Mouse (Mus musculus) thymus, adult 2 months (tissue): Measurements from ENCODE around the gene Arf5. TPM values are rescaled to one million over a fixed set of nuclear protein-coding genes. Genes with fewer than 3 reads are reported as not detected.

Experiments
- DNase-seq: peaks from one replicate; pipeline ENCODE4 v3.0.0; 2021
- H3K27ac ChIP-seq: fragments of 200-500 bp; 2 replicates; pipeline ENCODE4 v1.5.1; 2012; ENCODE audit warnings: low read length, control low read depth; ENCODE audit not compliant: control insufficient read depth, insufficient read depth
- H3K27me3 ChIP-seq: fragments of 200-500 bp; 2 replicates; pipeline ENCODE4 v1.6.1; 2012; ENCODE audit warnings: mild to moderate bottlenecking, low read length, moderate library complexity, mixed read lengths; ENCODE audit not compliant: control insufficient read depth, insufficient read depth
- H3K36me3 ChIP-seq: fragments of 200-500 bp; 2 replicates; pipeline ENCODE4 v1.6.1; 2012; ENCODE audit warnings: mild to moderate bottlenecking, low read length, moderate library complexity; ENCODE audit not compliant: control insufficient read depth, insufficient read depth
- H3K4me1 ChIP-seq: fragments of 200-500 bp; replicated peaks from 2 replicates; pipeline ENCODE4 v1.6.1; 2012; ENCODE audit warnings: low read length; ENCODE audit not compliant: control insufficient read depth, insufficient read depth
- H3K4me3 ChIP-seq: fragments of 200-500 bp; 2 replicates; pipeline ENCODE4 v1.5.1; 2012; ENCODE audit warnings: mild to moderate bottlenecking, low read length, control low read depth, moderate library complexity; ENCODE audit not compliant: control insufficient read depth, insufficient read depth
- CTCF ChIP-seq: fragments of 200-500 bp; IDR thresholded peaks from 2 replicates; pipeline ENCODE4 v1.5.1; 2012; ENCODE audit warnings: mild to moderate bottlenecking, control low read depth, low read length, moderate library complexity, borderline replicate concordance; ENCODE audit not compliant: control insufficient read depth, poor library complexity, insufficient read depth; ENCODE audit errors: extremely low read depth
- POLR2A ChIP-seq: fragments of 200-500 bp; IDR thresholded peaks from 2 replicates; pipeline ENCODE4 v1.6.1; 2012; ENCODE audit warnings: mild to moderate bottlenecking, low read length, control low read depth, moderate library complexity; ENCODE audit not compliant: control insufficient read depth, poor library complexity, insufficient read depth; ENCODE audit errors: extremely low read depth
- WGBS: fragments of 180-500 bp; shearing (Covaris S2); methylation state at CpG from one replicate; pipeline ENCODE4 v1.1.7; 2018; 5-methylcytosine and 5-hydroxymethylcytosine counted together
- polyA plus RNA-seq: library from polyadenylated mRNA; depleted of rRNA; stranded (reverse); fragments of >200 nt; gene quantifications from 2 replicates; pipeline ENCODE4 v1.2.3, GENCODE M21; 2012

Arf5 gene
- polyA plus RNA-seq, 1 experiment, result 595 TPM

- Histone ChIP-seq H3K4me1 (peaks cover 20% of the 10 kb centered on the region), H3K4me3 (no peak within 1 kb of the TSS), H3K27me3 (no peaks in the 10 kb centered on the region), H3K27ac (peak within 1 kb of the TSS; percentile 70; the same call in 1 of the 2 replicates), H3K36me3 (peaks cover 5% of the 10 kb centered on the region; the same call in 1 of the 2 replicates)
- 61% methylated on average over 3 of the region's 3 CpGs for WGBS
- peak; percentile 70 for DNase-seq
- no peak for TF ChIP-seq CTCF
- TF ChIP-seq POLR2A, result no peak
Measured at GRCm38 (mm10) chr6:28427096-28427839, 3.9 kb downstream of the Arf5 start, which contains the start of gene Fscn3. TSS of gene Fscn3 (plus strand) at chr6:28427789.

DNA sequence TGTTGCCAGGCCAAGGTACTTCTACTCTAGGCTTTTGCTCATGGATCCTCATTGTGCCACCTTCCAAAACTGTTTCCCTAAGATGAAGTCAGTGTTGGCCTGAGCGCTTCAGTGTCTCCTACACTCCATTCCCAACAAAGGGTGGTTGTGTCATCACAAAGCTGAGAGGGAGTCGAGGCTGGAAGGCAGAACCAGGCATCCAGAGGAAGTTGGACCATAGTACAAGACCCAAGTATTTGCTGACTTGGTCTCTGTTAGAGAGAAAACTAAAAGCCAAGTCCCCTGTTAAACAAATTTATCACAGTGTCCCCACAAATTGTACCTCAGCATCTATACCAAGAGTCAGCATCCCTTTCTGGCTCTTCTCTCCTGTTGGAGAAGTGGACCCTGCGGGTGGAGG, 4.9 kb downstream of the Arf5 start, which contains the start of gene Gcc1:
Gene Gcc1 (minus strand): TSS at position 101 of the 400 bp plus-strand sequence.
- 95% methylated on average over 3 of the region's 3 CpGs for WGBS
- Histone ChIP-seq H3K36me3 (peaks cover 5% of the 10 kb centered on the region; the same call in 1 of the 2 replicates), H3K4me3 (no peak within 1 kb of the TSS), H3K4me1 (peaks cover 20% of the 10 kb centered on the region), H3K27me3 (no peaks in the 10 kb centered on the region), H3K27ac (no peak within 1 kb of the TSS)
- DNase-seq, result no peak
- TF ChIP-seq POLR2A (no peak), CTCF (no peak)

DNA sequence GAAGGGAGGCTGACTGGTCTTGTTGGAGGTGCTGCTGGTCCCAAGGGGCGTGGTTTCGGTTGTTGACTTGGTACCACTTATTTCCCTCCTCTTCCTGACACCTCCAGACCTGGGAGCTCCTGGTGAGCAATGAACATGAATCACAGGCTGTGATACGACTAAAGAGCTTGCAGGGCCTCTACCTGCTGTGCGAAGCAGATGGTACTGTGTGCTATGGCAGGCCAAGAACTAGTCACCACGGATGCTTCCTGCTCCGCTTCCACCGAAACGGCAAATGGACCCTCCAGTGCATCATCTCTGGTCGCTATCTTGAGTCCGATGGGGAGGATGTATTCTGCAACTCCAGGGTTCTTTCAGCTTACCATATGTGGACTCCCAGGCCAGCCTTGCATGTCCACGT, 6.5 kb downstream of the Arf5 start:
- Histone ChIP-seq H3K36me3 (peaks cover 5% of the 10 kb centered on the region; the same call in 1 of the 2 replicates), H3K4me1 (peaks cover 12% of the 10 kb centered on the region), H3K27me3 (no peaks in the 10 kb centered on the region), H3K27ac (no peak overlapping the region), H3K4me3 (no peak overlapping the region)
- DNase-seq, result no peak
- TF ChIP-seq CTCF (no peak), POLR2A (no peak)
- 97% methylated on average over 11 of the region's 11 CpGs for WGBS

GRCm38 (mm10) chr6:28430795-28431537, 7.6 kb downstream of the Arf5 start:
- WGBS, result 92% methylated on average over 10 of the region's 10 CpGs
- Histone ChIP-seq H3K27me3 (no peaks in the 10 kb centered on the region), H3K36me3 (peaks cover 3% of the 10 kb centered on the region; the same call in 1 of the 2 replicates), H3K27ac (no peak overlapping the region), H3K4me3 (no peak overlapping the region), H3K4me1 (peaks cover 11% of the 10 kb centered on the region)
- TF ChIP-seq CTCF (no peak), POLR2A (no peak)
- DNase-seq, result no peak

DNA sequence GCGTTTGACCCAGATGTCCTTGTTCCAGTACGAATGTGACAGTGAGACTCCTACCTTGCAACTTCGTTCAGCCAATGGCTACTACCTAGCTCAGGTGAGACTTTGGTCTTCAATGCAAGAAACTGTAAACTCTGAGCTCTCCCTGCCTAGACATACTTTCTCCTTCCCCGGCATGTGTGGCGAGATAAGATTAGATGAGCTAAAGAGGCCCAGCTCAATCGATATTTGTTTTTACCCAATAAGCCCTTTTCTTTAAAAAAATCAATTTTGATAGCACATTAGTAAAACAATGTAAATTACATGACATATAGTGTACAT, 8.1 kb downstream of the Arf5 start:
- 92% methylated on average over 6 of the region's 6 CpGs for WGBS
- no peak for TF ChIP-seq CTCF
- no peak for TF ChIP-seq POLR2A
- Histone ChIP-seq H3K27me3 (no peaks in the 10 kb centered on the region), H3K27ac (no peak overlapping the region), H3K4me3 (no peak overlapping the region), H3K36me3 (no peaks in the 10 kb centered on the region), H3K4me1 (peaks cover 6% of the 10 kb centered on the region)
- no peak for DNase-seq

DNA sequence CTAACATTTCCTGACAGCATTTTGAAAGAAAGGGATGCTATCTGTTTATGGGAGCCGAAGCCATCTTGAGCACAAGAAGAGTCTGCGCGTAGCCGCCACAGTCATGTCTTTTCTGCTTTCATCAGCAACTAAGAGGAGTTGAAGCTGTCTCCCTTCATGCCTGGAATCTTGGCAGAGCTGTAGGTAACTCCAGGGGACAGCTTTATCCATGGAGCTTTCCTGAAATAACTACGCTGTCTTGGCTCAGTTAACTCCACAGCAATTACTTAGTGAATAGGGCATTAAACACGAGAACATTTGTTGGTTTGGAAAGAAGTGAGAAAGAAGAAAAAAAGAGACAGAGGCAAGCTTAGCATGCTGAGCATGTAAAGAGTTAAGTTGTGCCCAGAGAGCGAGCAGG, 24.6 kb downstream of the Arf5 start:
- 92% methylated on average over 7 of the region's 7 CpGs for WGBS
- Histone ChIP-seq H3K27ac (no peak overlapping the region), H3K27me3 (no peaks in the 10 kb centered on the region; the same call in 1 of the 2 replicates), H3K4me1 (no peaks in the 10 kb centered on the region), H3K4me3 (no peak overlapping the region), H3K36me3 (no peaks in the 10 kb centered on the region)
- TF ChIP-seq CTCF (no peak), POLR2A (no peak)
- no peak for DNase-seq
